Mouse (Mus musculus): Measurements from ENCODE around the gene Scn4b.

Scn4b gene

DNA sequence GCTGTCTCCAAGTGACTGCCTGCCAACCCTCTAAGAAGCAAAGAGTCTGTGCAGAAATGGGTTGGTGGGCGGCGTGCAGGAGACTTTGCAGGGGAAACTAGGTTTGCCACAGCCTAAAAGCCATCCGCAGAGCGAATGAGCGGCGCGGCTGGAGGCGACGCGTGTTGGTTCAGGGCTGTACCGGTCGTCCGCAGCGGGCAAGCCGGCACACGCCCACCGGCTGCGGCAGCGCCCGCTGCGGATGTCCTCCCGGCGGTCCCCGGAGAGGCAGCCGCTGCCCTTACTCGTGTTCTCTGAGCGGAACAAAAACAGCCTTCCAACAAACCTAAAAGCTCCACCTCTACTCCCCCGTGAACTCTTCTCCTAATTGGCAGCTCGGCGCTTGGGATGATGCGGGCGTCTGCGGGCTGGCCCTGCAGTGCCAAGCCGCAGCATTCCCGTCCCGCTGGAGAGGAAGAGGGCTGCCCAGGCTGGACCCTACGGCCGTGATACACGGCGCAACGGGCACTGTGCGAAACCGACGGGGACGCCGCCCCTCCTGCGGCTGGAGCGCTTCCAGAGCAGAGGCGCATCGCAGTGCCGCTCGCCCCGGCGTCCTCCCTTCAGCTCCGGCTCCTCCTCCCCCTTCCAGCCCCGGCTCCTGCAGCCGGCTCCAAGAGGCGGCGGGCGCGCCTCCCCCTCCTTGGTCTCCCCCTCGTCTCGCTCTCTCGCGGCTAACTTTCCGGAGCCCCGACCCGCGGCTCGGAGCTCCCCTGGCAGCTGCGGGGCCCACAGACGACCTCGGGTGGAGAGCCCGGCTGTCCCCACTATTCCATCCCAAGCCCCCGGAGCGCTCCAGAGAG, at the start of gene Scn4b:
Gene Scn4b (plus strand): TSS at position 205 of the 842 bp plus-strand sequence.
- DNase-seq = peak; percentile 59 to 62

DNA sequence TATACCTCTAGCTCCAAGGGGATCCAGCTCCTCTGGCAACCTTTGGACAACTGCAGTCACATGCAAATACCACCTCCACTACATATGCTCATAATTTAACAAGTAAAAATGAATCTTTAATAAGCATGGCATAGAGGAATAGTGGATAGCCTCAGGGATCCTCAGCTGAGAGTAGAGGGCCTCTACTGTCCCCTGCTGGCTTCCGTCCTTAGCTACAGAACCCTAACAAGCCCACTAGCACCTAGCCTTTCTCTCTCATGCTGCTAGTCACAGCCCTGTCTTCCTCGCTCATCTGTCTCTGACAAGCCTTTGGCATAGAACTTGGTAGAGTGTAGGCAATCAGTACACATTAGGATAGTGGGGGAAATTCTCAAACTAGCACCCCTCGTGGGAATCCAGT, 47.4 kb upstream of the Scn4b start:
- no peak for DNase-seq

DNA sequence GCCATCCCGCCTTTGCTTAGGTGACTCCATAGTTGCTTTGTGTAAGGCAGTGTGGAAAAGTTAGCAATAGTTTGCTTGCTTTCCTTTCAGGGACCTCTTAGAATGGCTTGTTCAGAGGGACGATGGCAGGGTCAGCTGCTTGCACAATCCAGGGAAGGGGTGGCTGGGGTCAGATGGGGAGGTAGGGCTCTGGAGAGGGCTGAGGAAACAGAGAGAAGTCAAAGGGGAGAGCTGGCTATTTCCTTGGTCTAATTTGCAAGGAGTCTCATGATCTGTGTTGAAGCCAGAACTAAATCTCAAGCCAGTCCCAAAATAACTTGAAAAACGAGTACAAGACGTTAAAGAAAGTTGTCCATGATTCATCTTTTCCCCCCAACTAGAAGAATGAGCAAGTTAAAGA, 45.6 kb upstream of the Scn4b start:
- no peak for DNase-seq

DNA sequence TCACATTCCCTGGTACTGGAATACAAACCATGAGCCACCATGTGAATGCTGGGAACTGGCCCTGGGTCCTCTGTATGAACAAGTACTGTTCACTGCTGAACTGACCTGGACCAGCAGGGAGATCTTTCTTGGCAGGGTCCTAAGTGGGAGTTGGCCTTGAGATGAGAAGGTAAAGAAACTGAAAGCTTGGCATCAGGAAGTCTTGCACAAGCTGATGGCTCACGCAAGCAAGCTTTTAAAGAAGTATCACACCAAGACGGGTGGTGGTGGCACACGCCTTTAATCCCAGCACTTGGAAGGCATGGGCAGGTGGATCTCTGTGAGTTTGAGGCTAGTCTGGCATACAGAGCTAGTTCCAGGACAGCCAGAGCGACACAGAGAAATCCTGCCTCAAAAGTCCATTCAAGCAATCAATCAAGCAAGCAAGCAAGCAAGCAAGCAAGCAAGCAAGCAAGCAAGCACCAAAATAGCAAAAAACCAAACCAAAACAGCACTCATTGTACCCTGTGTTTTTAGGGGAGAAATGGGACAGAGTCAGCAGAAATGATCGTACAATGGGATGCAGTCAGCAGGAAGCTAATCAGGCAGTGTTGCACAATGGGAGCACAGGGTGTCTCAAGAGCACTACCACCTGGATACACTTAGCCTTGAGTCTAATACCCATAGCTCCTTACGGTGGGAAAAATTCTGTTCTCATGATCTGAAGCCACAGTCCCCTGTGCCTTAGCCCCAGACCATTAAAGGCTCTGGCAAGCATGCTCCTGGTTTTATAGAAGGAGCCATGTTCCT, 42.9 kb upstream of the Scn4b start:
- no peak for DNase-seq

DNA sequence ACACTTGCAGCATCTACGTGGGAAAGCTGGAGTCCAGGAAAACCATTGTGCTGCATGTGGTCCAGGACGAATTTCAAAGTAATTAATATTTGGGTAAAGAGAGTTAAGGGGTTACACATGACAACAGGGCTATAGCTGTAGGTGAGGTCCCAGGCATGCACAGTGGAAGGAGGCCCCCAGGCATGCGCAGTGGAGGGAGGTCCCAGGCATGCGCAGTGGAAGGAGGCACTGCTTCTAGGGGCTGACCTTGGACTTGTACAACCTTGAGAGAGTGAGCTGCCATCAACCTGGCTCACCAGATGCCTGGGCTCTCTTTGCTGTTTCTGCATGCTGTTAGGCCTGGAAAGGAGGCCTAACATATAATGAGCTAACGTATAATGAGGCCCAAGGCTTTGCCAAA, 40.3 kb upstream of the Scn4b start:
- DNase-seq = no peak

DNA sequence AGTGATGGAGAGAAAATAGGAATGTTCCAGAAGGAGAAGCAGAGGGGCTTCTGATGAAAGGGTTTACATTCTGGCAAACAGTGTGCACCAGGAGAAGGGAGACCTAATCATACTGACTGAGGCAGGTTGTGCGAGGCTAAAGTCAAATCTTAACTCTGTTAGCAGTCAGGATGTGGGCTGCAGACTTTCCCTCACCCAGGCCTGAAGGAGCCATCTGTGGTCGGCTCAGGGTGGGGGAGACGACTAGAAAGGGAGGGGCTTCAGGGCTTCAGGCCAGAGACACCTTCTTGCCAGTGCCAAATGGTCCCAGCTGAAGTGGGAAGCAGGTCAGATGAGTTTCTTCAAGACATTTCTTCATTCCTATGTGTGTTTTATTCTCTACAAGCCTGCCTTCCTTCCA, 39.8 kb upstream of the Scn4b start:
- DNase-seq = no peak

DNA sequence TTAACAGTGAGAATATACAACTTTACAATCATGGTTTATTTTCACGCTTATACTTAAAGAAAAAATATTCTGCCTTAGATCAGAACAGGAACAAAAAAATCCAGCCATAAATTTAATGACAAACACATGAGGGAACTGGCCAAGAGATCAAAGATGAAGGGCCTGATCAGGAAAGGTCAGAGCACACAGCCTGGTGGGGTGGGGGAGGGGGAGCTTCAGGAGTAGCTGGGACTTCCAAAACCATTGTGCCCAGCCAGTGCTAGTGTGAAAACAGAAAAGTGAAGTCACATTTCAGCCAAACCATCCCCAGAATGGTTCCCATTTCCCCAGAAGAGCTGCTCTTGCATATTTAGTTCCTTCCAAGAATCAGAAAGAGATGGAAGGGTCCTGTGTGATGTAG, 35.7 kb upstream of the Scn4b start:
- no peak for DNase-seq

DNA sequence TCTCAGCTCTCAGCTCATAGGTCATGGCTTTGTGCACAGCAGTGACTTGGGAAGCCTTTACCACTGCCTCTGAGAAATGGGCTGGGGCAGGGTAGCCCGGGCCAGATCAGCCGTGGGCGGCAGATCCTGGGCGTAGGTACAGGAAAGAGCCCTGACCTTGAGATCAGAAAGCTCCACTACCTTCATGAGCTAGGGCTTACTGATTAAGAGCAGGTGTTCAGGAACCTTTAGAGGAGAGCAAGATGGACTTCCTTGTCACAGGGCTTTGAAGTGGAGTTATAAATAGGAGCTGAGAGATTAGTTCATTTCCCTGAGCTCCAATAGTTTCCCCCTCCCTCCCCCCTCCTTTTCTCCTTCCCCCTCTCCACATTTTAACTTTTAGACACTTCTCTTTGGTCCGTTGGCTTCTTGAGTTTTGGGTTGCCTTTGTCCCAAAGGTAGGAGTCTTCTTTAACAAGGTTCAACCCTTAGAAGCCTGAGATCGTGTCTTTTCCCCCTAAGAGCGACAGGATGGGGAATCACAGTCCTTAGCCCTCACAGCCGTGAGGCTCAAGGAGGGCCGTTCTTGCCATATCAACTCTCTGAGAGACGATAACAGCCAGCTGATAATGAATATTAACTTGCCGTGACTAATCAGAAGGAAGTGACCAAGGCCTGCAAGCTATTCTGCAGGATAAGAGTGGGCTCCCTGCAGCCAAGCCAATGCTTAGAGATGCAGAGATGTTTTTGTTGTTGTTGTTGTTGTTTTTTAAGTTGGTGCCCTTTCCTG, 34.8 kb upstream of the Scn4b start:
- no peak for DNase-seq

DNA sequence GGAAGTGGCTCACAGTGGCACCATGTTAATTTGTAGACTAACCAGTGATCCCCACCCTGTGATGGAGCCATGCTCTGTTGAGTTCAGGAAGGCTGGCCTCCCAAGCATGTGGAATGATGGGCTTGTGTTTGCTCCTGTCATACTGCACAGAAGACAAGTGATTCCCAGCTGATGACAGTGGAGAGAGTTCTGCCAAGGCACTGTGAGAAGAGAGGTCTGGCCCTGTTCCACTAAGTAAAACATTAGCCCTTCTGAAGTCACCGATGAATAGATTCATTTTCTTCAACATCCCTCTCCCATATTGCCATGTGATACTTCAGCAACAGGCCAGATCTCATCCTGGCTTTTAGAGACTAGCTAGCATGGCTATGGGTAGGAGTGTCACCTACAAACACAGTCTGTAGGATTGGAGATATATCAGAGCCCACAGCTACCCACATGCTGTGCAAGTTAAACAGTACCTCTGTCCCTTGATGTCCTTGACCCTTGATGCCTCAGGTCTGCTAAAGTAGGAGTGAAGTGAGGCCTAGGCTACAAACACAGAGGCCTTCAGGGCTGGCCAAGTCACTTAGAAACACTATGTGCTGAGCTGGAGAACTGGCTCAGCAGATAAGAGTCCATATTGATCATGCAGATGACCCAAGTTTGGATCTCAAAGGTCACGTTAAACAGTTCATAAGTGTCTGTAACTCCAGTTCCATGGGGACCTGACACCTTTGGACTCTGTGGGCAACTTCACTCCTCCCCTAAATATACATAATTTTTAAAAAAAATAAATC, 32.4 kb upstream of the Scn4b start:
- no peak for DNase-seq

DNA sequence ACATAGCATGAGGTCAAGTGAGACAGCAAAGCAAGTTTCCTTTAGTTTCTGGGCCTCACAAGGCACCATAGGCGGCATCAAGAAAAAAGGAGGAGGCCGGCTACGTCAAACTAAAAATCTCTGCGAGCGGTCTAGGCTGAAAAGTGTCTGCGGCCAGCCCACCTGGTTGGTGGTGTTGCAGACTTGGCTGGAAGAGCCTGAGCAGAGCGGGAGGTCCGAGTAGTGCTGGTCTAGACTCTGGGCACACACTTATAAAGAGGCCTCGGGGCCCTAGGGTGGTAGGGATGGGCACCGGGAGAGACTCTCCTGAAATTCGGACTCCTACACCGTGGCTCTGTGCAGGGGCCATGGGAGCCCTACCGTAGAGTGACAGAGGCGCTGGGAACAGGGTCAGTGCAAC, 22.5 kb upstream of the Scn4b start:
- peak; percentile 82 to 84 for DNase-seq

DNA sequence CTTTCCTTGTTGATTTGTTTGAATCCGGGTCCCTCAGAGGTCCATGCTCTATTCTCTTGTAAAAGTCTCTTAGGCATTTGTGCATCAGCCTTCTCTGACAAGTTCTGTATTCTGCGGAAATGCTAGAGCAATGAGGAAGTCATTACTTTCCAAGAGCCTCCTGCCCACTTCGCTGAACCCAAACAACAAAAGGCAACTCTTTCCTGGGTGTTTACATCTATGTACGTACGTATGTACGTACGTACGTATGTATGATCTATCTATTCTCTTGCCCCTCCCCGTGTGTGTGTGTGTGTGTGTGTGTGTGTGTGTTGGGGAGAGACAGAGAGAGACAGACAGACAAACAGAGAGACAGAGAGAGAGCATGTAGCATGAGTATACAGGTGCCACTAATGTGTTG, 21.4 kb upstream of the Scn4b start:
- no peak for DNase-seq

DNA sequence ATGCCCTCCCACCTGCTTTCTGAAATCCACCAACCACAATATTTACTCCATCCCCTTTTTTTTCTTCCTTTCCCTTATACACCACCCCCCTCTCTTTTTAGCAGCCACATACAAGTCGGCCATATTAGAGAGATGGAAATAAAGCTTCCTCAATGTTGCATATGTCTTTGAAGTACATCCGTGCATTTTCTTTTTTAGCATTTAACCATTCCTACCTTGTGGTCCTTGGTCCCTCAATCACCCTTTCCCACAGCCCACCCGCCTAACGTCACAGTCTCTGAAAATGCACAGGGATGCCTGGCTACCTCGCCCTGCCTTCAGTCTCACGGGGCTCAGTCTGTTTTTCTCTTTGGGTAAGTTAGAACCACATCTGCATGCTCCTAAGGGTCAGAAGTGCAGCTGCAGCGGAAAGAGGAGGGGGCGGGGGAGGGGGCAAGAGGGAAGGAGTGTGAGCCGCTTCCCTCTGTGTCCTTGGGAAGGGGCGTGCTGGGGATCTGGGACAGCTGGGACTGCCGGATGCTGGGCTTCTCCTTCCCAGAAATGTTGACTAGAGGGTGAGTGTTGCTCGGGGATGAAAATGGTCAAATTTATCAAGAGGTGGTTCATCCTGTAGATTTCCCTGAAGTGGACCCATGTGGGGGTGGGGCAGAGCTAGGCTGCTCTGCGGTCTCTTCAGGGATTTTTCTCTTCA, 20.3 kb upstream of the Scn4b start, which contains the start of gene Scn2b:
Gene Scn2b (plus strand): TSS at position 42 of the 691 bp plus-strand sequence.
- peak; percentile 55 to 71 for DNase-seq

DNA sequence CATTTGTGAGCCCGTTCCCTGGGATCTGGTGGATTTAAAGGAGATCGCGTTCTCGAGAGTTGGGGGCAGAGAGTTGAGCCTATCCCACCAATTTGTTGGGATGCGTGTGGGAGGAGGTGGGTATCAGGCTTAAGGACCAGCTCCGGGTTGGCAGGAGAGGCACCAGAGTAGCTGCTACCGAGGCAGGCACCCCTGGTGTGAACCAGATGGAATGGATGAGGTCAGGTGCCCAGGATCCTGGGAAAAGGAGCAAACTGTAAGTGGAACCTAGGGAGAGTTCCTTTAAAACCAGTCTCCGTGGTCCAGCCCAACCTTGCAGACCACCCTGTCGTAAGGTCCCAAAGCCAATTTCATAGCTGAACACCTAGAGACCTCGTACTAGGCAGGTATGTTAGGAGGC, 19.6 kb upstream of the Scn4b start:
- peak; percentile 85 to 86 for DNase-seq

DNA sequence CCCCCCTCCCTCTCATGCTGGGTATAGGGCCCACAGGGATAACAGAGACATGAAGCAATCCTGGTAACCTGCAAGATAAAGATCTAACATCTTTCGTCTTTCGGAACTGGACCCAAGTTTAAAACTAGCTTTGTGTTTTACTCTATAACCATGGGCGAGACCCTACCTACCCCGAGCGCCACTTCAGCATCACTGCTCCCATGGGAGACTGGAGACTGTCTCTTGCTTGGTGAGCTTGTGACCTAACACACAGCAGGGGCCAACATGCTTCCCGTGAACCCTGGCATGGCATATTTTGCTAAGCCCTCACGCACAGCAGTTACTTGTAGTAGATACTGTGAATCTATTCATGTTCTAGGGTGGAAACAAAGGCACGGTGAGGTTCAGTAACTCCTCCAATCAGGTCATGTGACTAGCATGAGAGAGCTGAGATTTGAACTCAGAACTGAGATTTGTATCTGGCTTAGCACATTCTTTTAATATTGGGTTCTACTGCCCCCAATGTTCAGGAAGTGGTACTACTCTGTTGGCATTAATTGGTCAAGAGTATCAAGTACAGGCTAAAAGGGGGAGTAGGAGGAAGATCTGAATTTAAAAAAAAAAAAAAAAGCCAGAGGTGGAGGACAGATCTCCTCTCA, 18.8 kb upstream of the Scn4b start:
- DNase-seq = peak in 1 of 2 experiments; percentile 32

DNA sequence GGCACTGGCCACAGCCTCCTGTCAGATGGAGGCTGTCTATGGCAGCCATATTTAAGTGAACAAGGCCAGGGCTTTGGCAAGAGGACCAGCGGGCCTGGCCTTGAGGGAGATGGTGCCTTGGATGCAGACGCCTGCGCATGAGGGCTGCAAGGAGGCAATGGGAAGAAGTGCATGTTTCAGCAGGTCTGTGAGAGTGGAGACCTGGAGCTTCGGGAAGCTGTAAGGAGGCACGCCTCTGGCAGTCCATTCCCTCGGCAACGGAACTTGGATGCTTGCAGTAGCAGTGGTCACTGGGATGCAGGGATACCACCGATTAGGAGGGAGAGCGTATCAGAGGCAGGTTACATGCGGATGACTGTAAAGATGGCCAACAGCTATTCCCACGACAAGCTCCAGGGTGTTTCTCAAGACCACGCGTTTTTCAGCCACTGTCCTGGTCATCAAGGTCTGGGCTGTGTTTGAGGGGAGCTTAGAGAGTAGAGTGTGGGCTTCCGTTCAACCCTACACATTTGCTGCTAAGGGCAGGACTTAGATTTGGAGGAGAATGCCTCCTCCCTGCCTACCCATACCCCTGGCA, 18.2 kb upstream of the Scn4b start:
- peak in 1 of 2 experiments; percentile 28 for DNase-seq

DNA sequence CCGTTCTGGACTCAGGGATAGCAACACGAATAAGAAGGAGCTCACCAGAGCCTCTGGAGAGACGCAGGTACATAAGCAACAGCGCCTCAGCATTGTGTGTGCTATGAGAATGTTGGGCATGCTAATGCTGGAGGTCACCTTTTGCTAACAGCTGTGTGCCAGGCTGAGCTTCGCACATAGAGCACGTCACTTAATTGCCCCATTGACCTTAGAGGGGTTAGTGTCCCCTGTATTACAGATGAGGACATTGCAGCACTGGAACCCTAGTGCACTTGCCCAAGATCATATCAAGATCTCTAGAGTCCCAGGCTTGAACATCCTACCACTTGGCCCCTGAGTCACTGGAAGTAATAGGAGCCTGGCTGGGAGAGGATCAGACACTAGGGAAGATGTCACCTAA, 17.6 kb upstream of the Scn4b start:
- DNase-seq = no peak

DNA sequence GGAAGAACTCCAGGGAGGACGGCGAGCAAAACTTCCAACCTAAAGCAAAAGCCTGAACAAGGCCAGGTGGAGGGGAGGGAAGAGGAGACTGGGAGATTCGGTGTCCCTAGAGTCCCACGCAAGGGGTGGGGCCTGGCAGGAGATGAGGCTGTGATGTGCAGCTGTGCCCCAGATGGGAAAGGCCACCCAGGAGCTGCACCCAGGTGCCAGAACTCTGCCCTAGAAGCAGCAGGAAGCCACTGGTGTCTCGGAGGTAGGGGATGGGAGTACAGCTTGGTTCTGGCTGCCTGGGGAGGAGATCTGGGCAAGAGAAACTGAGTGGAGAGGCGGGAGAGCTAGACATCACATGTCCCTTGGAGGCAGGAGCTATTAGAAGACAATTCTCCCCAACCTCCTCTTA, 17.2 kb upstream of the Scn4b start:
- peak in 1 of 2 experiments; percentile 31 for DNase-seq

DNA sequence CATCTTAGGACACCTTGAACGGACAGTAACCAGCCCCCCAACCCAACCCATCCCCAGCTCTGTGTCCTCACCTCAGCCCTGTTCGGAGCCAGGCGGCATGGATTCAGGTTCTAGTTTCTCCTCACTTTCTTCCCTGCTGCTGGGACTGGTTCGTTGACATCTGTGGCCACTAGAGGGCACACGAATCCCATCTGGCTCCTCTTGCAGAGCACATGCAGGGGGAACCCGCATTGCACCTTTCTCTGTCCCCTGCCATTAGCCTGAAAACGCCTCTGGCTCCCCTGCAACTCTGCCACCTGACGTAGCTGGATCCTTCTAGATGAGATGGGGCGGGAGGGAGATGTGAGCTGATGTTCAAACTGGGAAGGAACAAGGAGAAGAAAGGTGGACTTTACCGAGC, 16.4 kb upstream of the Scn4b start:
- DNase-seq = peak; percentile 88 to 91

DNA sequence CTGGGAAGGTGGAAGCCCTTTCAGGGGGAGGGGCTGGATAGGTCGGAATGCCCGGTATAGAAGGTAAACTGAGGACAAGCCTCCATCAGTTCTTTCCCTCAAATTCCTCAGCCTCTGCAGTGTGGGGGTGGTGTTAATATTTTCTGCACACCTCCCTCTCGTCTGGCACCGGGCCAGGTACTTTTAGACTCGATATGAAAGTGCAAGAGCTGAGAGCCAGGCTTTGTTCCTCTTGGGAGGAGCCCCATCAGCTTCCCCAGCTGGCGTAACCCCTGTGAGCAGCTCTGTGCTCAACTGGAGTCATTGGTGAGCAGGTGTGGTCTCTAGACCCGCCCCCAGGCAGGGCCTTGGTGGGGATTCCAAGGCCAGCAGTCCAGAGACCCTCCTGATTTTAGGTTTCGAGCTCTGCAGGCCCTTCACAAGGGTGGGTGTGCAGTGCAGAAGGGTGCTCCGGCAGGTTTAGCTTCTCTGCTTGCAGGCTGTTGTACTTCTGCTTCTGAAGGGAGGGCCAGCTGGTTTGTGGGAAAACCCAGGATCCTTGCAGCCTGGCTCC, 15.9 kb upstream of the Scn4b start:
- DNase-seq = peak; percentile 49 to 61

DNA sequence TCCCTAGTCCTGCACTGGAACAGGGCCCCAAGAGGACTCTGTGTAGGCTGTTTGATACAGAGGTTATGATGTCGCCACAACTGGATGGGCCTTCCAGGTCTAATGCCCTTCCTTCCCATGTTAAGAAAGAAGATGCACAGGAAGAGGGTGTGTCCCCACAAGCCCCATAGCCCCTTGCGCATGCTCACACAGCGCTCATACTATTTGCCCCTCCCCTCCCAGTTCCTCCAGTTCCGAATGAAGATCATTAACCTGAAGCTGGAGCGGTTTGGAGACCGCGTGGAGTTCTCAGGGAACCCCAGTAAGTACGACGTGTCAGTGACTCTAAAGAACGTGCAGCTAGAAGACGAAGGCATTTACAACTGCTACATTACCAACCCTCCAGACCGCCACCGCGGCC, 13.0 kb upstream of the Scn4b start:
- no peak for DNase-seq

DNA sequence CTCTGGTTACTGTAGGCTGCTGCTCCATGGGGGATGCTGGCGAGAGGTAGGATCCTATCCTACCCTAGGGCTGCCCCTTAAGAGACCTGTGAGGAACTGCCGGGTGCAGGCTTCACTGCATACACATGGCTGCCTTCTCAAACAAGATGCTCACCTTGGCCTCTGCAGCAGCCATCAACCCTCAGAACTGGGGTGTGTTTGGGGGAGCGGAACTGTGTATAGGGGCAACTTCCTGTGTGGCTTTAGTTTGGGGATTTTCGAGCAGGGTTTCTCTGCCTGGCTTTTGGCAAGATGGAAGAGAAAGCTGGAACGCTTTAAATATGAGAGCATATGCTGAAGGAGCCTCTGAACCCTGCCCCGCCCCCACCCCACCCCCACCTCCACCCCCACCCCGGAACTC, 11.3 kb upstream of the Scn4b start:
- no peak for DNase-seq

Data from cerebellum, postnatal 10 days (tissue).